Mouse (Mus musculus) c-Kit-negative CD71-positive TER-119-positive erythroid progenitor cells, embryonic 14.5 days (primary cell): Measurements from ENCODE around the gene Chd4.

Experiments
- DNase-seq: peaks from one replicate; pipeline ENCODE4 v3.0.0-alpha.2; 2013; ENCODE audit warnings: low read depth, low spot score

Chd4 gene

GRCm38 (mm10) chr6:125090341-125091085, 5.3 kb upstream of the Chd4 start:
- no peak for DNase-seq

- DNase-seq = no peak
Observed at GRCm38 (mm10) chr6:125092372-125092771, 3.4 kb upstream of the Chd4 start.

GRCm38 (mm10) chr6:125094843-125095242, 938 bp upstream of the Chd4 start:
- no peak for DNase-seq

- DNase-seq = no peak
Observed at GRCm38 (mm10) chr6:125096279-125096596, 457 bp downstream of the Chd4 start.

- no peak for DNase-seq
Observed at GRCm38 (mm10) chr6:125096597-125097345, 990 bp downstream of the Chd4 start.

- no peak for DNase-seq
Observed at GRCm38 (mm10) chr6:125097346-125097689, 1.5 kb downstream of the Chd4 start.

GRCm38 (mm10) chr6:125097951-125098350, 2.2 kb downstream of the Chd4 start:
- DNase-seq = no peak

GRCm38 (mm10) chr6:125098513-125098912, 2.7 kb downstream of the Chd4 start:
- no peak for DNase-seq

GRCm38 (mm10) chr6:125099421-125099971, 3.7 kb downstream of the Chd4 start:
- no peak for DNase-seq

- no peak for DNase-seq
Observed at GRCm38 (mm10) chr6:125101444-125101843, 5.7 kb downstream of the Chd4 start.

GRCm38 (mm10) chr6:125104223-125104622, 8.4 kb downstream of the Chd4 start:
- DNase-seq = peak; percentile 86

GRCm38 (mm10) chr6:125107705-125108104, 11.9 kb downstream of the Chd4 start:
- no peak for DNase-seq

- no peak for DNase-seq
Observed at GRCm38 (mm10) chr6:125109371-125109770, 13.6 kb downstream of the Chd4 start.

GRCm38 (mm10) chr6:125110927-125111326, 15.1 kb downstream of the Chd4 start:
- DNase-seq = no peak

GRCm38 (mm10) chr6:125112553-125112952, 16.8 kb downstream of the Chd4 start:
- DNase-seq = no peak

GRCm38 (mm10) chr6:125119387-125119786, 23.6 kb downstream of the Chd4 start:
- DNase-seq = no peak

GRCm38 (mm10) chr6:125128724-125129123, 32.9 kb downstream of the Chd4 start:
- no peak for DNase-seq

GRCm38 (mm10) chr6:125129710-125130402, 34.1 kb downstream of the Chd4 start:
- DNase-seq = no peak

GRCm38 (mm10) chr6:125131302-125132156, 35.7 kb downstream of the Chd4 start, which contains the start of gene Nop2:
TSS of gene Nop2 (plus strand) at chr6:125131909.
- DNase-seq = peak; percentile 84

GRCm38 (mm10) chr6:125132470-125132869, 36.7 kb downstream of the Chd4 start:
- DNase-seq = no peak

GRCm38 (mm10) chr6:125137002-125137671, 41.4 kb downstream of the Chd4 start:
- no peak for DNase-seq
